Mouse (Mus musculus): ENCODE data around the gene Anxa6. TPM values are rescaled to one million over a fixed set of nuclear protein-coding genes. Genes with fewer than 3 reads are reported as not detected.

Anxa6 gene
- polyA plus RNA-seq, 1 experiment, result 30.5 TPM

DNA sequence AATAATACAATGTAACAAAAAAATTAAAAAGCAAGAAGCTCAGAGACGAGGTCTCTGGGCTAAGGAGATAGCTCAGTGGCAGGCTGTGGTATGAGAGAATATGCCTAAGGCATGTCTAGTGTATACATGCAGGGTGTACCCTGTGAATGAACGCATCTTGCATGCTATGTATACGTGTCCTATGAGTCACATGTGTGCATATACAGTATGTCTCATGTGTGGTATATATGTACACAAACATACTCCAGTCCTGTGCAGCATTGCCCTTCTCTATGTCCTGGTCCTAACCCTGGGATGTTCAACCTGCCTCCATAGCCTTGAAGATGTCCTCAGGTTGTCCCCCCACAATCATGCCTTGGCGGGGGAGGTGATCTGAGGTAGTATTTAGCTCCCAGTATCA is 48.7 kb downstream of the Anxa6 start:
- no peak for TF ChIP-seq POLR2A (IDR thresholded peaks at IDR 0.05; ENCODE audit: borderline replicate concordance, control insufficient read depth, low read depth, low read length)
- TF ChIP-seq CTCF (IDR thresholded peaks at IDR 0.05; ENCODE audit: control insufficient read depth, insufficient read depth, low read length), result no peak
- H3K27ac ChIP-seq (ENCODE audit: control insufficient read depth, insufficient read depth, low read depth, low read length, poor library complexity), result no peak overlapping the region
- 63% methylated on average over 4 of the region's 4 CpGs for WGBS
- H3K4me1 ChIP-seq (ENCODE audit: control insufficient read depth, insufficient read depth, low read length), result peaks cover 2% of the 10 kb centered on the region; the same call in 1 of the 2 replicates
- no peak overlapping the region for H3K4me3 ChIP-seq (replicated peaks; ENCODE audit: control insufficient read depth, low read depth, low read length)

DNA sequence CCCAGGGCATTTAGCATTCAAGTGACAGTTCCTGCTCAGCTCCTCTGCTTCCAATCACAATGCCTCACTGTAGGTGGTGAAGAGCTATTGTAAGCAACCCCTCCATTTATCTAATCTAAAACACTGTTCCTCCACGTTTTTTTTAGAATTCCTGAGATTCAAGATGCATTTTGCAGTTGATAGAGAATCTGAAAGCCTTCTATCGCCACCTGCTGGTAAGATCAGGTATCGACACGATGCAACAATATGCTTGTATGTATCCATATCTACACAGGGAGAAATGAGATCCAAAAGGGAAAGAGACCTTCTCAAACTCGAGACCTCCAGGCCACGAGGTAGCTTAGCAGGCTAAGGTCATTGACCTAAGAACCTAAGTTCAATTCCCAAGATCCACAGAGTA is 49.2 kb downstream of the Anxa6 start:
- Histone ChIP-seq H3K27ac (ENCODE audit: control insufficient read depth, insufficient read depth, low read depth, low read length, poor library complexity) (no peak overlapping the region), H3K4me1 (ENCODE audit: control insufficient read depth, insufficient read depth, low read length) (peaks cover 1% of the 10 kb centered on the region; the same call in 1 of the 2 replicates), H3K4me3 (replicated peaks; ENCODE audit: control insufficient read depth, low read depth, low read length) (no peak overlapping the region)
- WGBS, result under 1% methylated on average over 6 of the region's 6 CpGs
- peak; percentile 21; the same call in 1 of the 2 replicates for TF ChIP-seq CTCF (IDR thresholded peaks at IDR 0.05; ENCODE audit: control insufficient read depth, insufficient read depth, low read length)
- no peak for TF ChIP-seq POLR2A (IDR thresholded peaks at IDR 0.05; ENCODE audit: borderline replicate concordance, control insufficient read depth, low read depth, low read length)

DNA sequence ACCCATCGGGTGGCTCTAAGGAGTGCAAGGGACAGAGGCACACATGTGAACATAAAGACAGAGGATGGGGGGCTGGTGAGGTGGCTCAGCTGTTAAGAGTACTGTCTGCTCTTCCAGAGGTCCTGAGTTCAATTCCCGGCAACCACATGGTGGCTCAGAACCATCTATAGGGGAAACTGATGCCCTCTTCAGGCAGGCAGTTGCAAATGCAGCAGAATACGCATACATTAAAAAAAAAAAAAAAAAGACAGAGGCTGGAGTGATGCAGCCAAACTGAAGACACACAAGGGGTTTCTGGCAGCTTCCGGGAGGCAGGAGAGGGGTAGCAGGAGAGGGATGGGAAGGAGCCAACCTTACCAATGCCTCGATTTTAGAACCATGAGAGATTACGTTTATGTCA is 50.7 kb downstream of the Anxa6 start:
- H3K4me3 ChIP-seq (replicated peaks; ENCODE audit: control insufficient read depth, low read depth, low read length), result no peak overlapping the region
- 76% methylated on average over 6 of the region's 6 CpGs for WGBS
- no peak for TF ChIP-seq POLR2A (IDR thresholded peaks at IDR 0.05; ENCODE audit: borderline replicate concordance, control insufficient read depth, low read depth, low read length)
- TF ChIP-seq CTCF (IDR thresholded peaks at IDR 0.05; ENCODE audit: control insufficient read depth, insufficient read depth, low read length), result no peak
- no peaks in the 10 kb centered on the region; the same call in 1 of the 2 replicates for H3K4me1 ChIP-seq (ENCODE audit: control insufficient read depth, insufficient read depth, low read length)
- H3K27ac ChIP-seq (ENCODE audit: control insufficient read depth, insufficient read depth, low read depth, low read length, poor library complexity), result no peak overlapping the region

DNA sequence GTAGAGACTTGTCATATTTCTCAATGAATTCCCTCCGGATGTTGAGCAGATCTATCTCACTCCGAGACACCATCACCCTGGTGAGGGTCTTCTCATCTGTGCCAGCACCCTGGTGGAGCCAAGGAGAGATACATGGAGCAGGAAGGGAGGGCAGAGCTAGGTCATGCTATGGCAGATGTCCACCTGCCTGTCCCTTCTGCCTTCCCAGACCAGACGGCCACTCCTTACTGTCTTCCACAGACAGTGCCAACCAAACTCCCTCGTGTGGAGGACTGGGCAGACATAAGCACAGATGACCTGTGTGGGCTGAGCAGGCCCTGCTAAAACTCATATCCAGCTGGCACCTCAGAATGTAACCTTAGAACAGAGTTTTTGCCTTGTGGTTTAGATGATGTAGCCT is 51.6 kb downstream of the Anxa6 start:
- Histone ChIP-seq H3K27ac (ENCODE audit: control insufficient read depth, insufficient read depth, low read depth, low read length, poor library complexity) (no peak overlapping the region), H3K4me1 (ENCODE audit: control insufficient read depth, insufficient read depth, low read length) (no peaks in the 10 kb centered on the region; the same call in 1 of the 2 replicates), H3K4me3 (replicated peaks; ENCODE audit: control insufficient read depth, low read depth, low read length) (no peak overlapping the region)
- no peak for TF ChIP-seq POLR2A (IDR thresholded peaks at IDR 0.05; ENCODE audit: borderline replicate concordance, control insufficient read depth, low read depth, low read length)
- no peak for TF ChIP-seq CTCF (IDR thresholded peaks at IDR 0.05; ENCODE audit: control insufficient read depth, insufficient read depth, low read length)
- whole genome bisulfite sequencing, result 89% methylated on average over 4 of the region's 4 CpGs

DNA sequence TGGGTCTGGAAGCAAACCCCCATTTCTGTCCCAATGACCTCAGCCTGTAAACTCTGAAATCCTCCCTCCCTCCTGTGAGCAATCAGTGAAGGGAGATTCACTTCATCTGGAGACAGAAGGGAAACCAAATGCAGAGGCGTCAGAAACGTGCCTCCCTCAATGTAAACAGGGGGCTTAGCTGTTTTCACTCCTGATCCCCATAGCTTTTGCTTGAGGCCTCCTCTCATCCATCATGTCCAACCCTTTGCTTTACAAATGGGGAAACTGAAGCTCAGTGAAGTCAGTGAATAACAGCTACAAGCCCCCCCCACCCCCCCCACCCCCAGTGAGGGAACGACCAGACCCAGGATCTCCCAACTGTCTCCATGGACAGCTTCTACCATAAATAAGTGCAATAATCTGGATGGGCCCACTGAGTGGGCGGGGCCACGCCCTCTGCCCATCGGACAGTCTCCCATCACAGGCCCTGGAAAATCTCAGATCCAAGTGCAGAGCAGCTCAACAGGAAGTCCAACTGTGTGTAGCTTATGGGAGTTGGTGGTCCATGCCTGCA is 55.8 kb downstream of the Anxa6 start:
- Histone ChIP-seq H3K4me1 (ENCODE audit: control insufficient read depth, insufficient read depth, low read length) (peaks cover 10% of the 10 kb centered on the region), H3K27ac (ENCODE audit: control insufficient read depth, insufficient read depth, low read depth, low read length, poor library complexity) (no peak overlapping the region), H3K4me3 (replicated peaks; ENCODE audit: control insufficient read depth, low read depth, low read length) (no peak overlapping the region)
- TF ChIP-seq POLR2A (IDR thresholded peaks at IDR 0.05; ENCODE audit: borderline replicate concordance, control insufficient read depth, low read depth, low read length) (no peak), CTCF (IDR thresholded peaks at IDR 0.05; ENCODE audit: control insufficient read depth, insufficient read depth, low read length) (no peak)
- WGBS, result 77% methylated on average over 6 of the region's 6 CpGs

DNA sequence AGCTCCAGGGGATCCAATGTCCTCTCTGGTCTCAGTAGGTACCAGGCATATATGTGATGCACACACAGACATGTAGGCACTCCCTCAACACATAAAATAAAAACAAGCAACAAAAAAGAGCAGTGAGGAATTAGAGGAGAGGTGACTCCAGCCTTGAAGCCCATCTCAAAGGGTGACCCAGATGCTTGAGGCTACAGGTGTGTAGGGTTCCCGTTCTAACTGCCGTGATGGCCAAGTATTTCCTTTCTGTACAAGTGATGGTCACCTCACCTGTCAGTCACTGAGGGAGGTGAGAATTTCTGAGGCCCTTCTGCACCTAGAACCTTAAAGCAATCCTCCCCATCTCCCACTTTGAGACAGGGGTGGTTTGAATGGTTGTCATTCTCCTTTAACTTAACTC is 56.9 kb downstream of the Anxa6 start:
- Histone ChIP-seq H3K27ac (ENCODE audit: control insufficient read depth, insufficient read depth, low read depth, low read length, poor library complexity) (no peak overlapping the region), H3K4me3 (replicated peaks; ENCODE audit: control insufficient read depth, low read depth, low read length) (no peak overlapping the region), H3K4me1 (ENCODE audit: control insufficient read depth, insufficient read depth, low read length) (peaks cover 12% of the 10 kb centered on the region)
- no peak for TF ChIP-seq POLR2A (IDR thresholded peaks at IDR 0.05; ENCODE audit: borderline replicate concordance, control insufficient read depth, low read depth, low read length)
- no peak for TF ChIP-seq CTCF (IDR thresholded peaks at IDR 0.05; ENCODE audit: control insufficient read depth, insufficient read depth, low read length)
- WGBS, result 86% methylated on average over 2 of the region's 2 CpGs

DNA sequence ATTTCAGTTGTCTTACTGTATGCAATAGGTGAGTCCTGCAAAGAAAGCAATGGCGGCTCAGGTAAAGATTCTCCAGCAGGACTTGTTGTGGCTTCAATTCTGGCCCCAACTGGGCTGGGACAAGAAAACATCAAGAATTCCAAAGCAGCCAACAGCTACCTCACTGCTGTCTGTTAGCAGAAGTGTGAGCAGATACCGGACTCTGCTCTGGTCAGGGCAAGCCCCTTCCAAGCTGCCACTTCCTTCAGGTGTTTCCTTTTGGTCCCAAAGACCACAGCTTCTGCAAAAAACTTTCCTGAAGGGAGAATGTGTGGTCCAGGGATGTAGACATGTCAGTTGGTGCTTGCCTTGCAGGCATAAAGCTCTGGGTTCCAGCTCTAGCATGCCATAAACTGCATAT is 57.5 kb downstream of the Anxa6 start:
- Histone ChIP-seq H3K4me3 (replicated peaks; ENCODE audit: control insufficient read depth, low read depth, low read length) (no peak overlapping the region), H3K27ac (ENCODE audit: control insufficient read depth, insufficient read depth, low read depth, low read length, poor library complexity) (no peak overlapping the region), H3K4me1 (ENCODE audit: control insufficient read depth, insufficient read depth, low read length) (peaks cover 12% of the 10 kb centered on the region)
- no peak for TF ChIP-seq POLR2A (IDR thresholded peaks at IDR 0.05; ENCODE audit: borderline replicate concordance, control insufficient read depth, low read depth, low read length)
- no peak for TF ChIP-seq CTCF (IDR thresholded peaks at IDR 0.05; ENCODE audit: control insufficient read depth, insufficient read depth, low read length)
- WGBS, result 13% methylated on average over 2 of the region's 2 CpGs

DNA sequence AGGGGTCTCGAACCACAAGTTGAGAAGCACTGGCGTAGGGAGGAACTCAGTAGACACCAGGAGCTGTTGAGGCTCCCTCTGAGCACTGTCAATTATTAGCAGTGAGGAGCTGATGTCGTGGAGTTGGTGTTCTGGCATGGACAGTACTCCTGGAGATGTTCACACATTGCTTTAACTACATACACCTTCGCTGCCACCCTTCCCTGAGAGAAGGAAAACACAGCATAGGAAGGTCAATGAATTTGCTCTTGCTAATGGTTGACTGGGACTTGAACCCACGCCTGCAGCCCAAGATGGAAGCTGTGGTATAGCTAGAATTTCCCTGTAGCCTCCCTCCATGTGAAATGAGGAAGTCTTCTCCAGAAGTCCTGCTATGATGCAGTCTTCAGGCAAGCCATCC is 57.9 kb downstream of the Anxa6 start:
- no peak for TF ChIP-seq CTCF (IDR thresholded peaks at IDR 0.05; ENCODE audit: control insufficient read depth, insufficient read depth, low read length)
- TF ChIP-seq POLR2A (IDR thresholded peaks at IDR 0.05; ENCODE audit: borderline replicate concordance, control insufficient read depth, low read depth, low read length), result no peak
- Histone ChIP-seq H3K4me1 (ENCODE audit: control insufficient read depth, insufficient read depth, low read length) (peaks cover 12% of the 10 kb centered on the region), H3K27ac (ENCODE audit: control insufficient read depth, insufficient read depth, low read depth, low read length, poor library complexity) (no peak overlapping the region), H3K4me3 (replicated peaks; ENCODE audit: control insufficient read depth, low read depth, low read length) (no peak overlapping the region)
- WGBS, result 50% methylated on average over 5 of the region's 5 CpGs

DNA sequence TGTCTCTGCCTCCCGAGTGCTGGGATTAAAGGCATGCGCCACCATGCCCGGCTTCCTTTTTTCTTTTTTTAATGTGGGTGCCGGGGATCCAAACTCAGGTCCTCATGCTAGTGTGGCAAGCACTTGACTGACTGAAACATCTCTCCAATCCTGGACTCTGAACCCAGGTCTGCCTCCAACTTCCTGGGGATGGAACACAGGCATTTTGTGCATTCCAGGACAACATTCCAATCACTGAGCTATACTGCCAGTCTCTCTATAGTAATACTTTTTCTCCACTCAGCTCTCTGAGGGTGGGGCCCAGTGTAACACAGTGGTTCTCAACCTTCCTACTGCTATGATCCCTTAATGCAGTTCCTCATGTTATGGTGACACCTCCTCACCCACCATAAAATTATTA is 58.6 kb downstream of the Anxa6 start:
- WGBS, result 73% methylated on average over 4 of the region's 4 CpGs
- no peak overlapping the region for H3K4me3 ChIP-seq (replicated peaks; ENCODE audit: control insufficient read depth, low read depth, low read length)
- peaks cover 12% of the 10 kb centered on the region for H3K4me1 ChIP-seq (ENCODE audit: control insufficient read depth, insufficient read depth, low read length)
- H3K27ac ChIP-seq (ENCODE audit: control insufficient read depth, insufficient read depth, low read depth, low read length, poor library complexity), result no peak overlapping the region
- no peak for TF ChIP-seq CTCF (IDR thresholded peaks at IDR 0.05; ENCODE audit: control insufficient read depth, insufficient read depth, low read length)
- no peak for TF ChIP-seq POLR2A (IDR thresholded peaks at IDR 0.05; ENCODE audit: borderline replicate concordance, control insufficient read depth, low read depth, low read length)
